ENCODE assay signal across 24 mouse cellular contexts in genomic region chr2:44633971-44634370, GRCm38 (mm10).
DNase-seq lines count a peak whose midpoint lies in the region; ATAC-seq and TF ChIP-seq lines count a peak whose summit lies in the region.
"Had no signal": no experiment of that assay in that cellular context is flagged by ENCODE, and none has a peak within 500 bp of the region (broad histone marks: within the 10 kb centered on the region; RNA-seq: fewer than 3 reads in every experiment).

No protein-coding gene starts in this region.

- no peak for TF ChIP-seq CTCF in left cerebral cortex, adult 2 months (IDR thresholded peaks at IDR 0.05)
- TF ChIP-seq CTCF in cortical plate, adult 2 months (IDR thresholded peaks at IDR 0.05; ENCODE audit: extremely low read depth, insufficient read depth, low read length): no peak

- H3K27ac ChIP-seq in forebrain, embryonic 12.5 days: no peak overlapping the region
- no peak overlapping the region for H3K27ac ChIP-seq in forebrain, embryonic 14.5 days (ENCODE audit: low read depth, low read length)
- H3K27ac ChIP-seq in left cerebral cortex, adult 2 months: peak overlapping the region; percentile 70
- H3K27ac ChIP-seq in cortical plate, adult 2 months (ENCODE audit: insufficient read depth, low read length): no peak overlapping the region
- H3K27ac ChIP-seq in neural tube, embryonic 14.5 days (ENCODE audit: low read depth, low read length): peak overlapping the region; percentile 48; the same call in 1 of the 2 replicates
- H3K27ac ChIP-seq: embryonic facial prominence, embryonic 12.5 days; forebrain, embryonic 13.5 days; kidney, embryonic 15.5 days; liver, embryonic 15.5 days; lung, embryonic 15.5 days had no signal

- H3K9ac ChIP-seq in forebrain, embryonic 12.5 days: no peak overlapping the region
- no peak overlapping the region for H3K9ac ChIP-seq in forebrain, embryonic 14.5 days (ENCODE audit: low read length)
- no peak overlapping the region for H3K9ac ChIP-seq in neural tube, embryonic 14.5 days (replicated peaks; ENCODE audit: low read depth, low read length)
- H3K9ac ChIP-seq: embryonic facial prominence, embryonic 12.5 days; forebrain, embryonic 13.5 days; kidney, embryonic 15.5 days; liver, embryonic 15.5 days; lung, embryonic 15.5 days had no signal

- H3K27me3 ChIP-seq in forebrain, embryonic 12.5 days: no peaks in the 10 kb centered on the region
- H3K27me3 ChIP-seq in forebrain, embryonic 14.5 days (replicated peaks; ENCODE audit: control insufficient read depth, insufficient read depth, low read length): no peaks in the 10 kb centered on the region
- H3K27me3 ChIP-seq in neural tube, embryonic 14.5 days (ENCODE audit: control insufficient read depth, insufficient read depth, low read length): no peaks in the 10 kb centered on the region
- H3K27me3 ChIP-seq: embryonic facial prominence, embryonic 12.5 days; forebrain, embryonic 13.5 days; kidney, embryonic 15.5 days; liver, embryonic 15.5 days; lung, embryonic 15.5 days; megakaryocyte, embryonic 14.5 days had no signal

- H3K9me3 ChIP-seq in forebrain, embryonic 12.5 days: no peaks in the 10 kb centered on the region
- no peaks in the 10 kb centered on the region for H3K9me3 ChIP-seq in forebrain, embryonic 14.5 days (replicated peaks; ENCODE audit: control insufficient read depth, low read length)
- H3K9me3 ChIP-seq in neural tube, embryonic 14.5 days (ENCODE audit: control insufficient read depth, low read length): no peaks in the 10 kb centered on the region
- H3K9me3 ChIP-seq: embryonic facial prominence, embryonic 12.5 days; forebrain, embryonic 13.5 days; kidney, embryonic 15.5 days; liver, embryonic 15.5 days; lung, embryonic 15.5 days; megakaryocyte, embryonic 14.5 days had no signal

- no peak for TF ChIP-seq POLR2A in cortical plate, adult 2 months (IDR thresholded peaks at IDR 0.05; ENCODE audit: extremely low read depth, insufficient read depth, low read length)

- H3K4me2 ChIP-seq in forebrain, embryonic 12.5 days: no peak overlapping the region
- H3K4me2 ChIP-seq in forebrain, embryonic 14.5 days (ENCODE audit: low read length): no peak overlapping the region
- H3K4me2 ChIP-seq in neural tube, embryonic 14.5 days (ENCODE audit: low read depth, low read length): no peak overlapping the region
- H3K4me2 ChIP-seq: embryonic facial prominence, embryonic 12.5 days; forebrain, embryonic 13.5 days; heart, embryonic 11.5 days; kidney, embryonic 15.5 days; liver, embryonic 15.5 days; lung, embryonic 15.5 days had no signal

- DNase-seq in forebrain, embryonic 14.5 days (ENCODE audit: low spot score): no peak
- no peak for DNase-seq in left cerebral cortex, adult 2 months (ENCODE audit: extremely low spot score in 1 of 2, low spot score in 2 of 2)
- no peak for DNase-seq in left cerebral cortex, postnatal 14 days (ENCODE audit: low spot score in 2 of 2)
- no peak for DNase-seq in cerebellum, adult 9-11 months
- DNase-seq in layer of hippocampus, adult 11-12 months (ENCODE audit: low spot score): no peak
- DNase-seq: adrenal gland, postnatal 10 days; cerebellum, adult 8-10 months; kidney, postnatal 36 days; left cerebral cortex, postnatal 4 days; liver; lung, postnatal 36 days; right cerebral cortex, postnatal 4 days; thymus, postnatal 14 days had no signal

- no peaks in the 10 kb centered on the region for H3K36me3 ChIP-seq in forebrain, embryonic 12.5 days (replicated peaks)
- no peaks in the 10 kb centered on the region for H3K36me3 ChIP-seq in forebrain, embryonic 14.5 days (ENCODE audit: control insufficient read depth, insufficient read depth, low read length)
- H3K36me3 ChIP-seq in neural tube, embryonic 14.5 days (ENCODE audit: control insufficient read depth, insufficient read depth, low read length): no peaks in the 10 kb centered on the region
- H3K36me3 ChIP-seq: embryonic facial prominence, embryonic 12.5 days; kidney, embryonic 15.5 days; liver, embryonic 15.5 days; lung, embryonic 15.5 days had no signal

- H3K4me3 ChIP-seq in forebrain, embryonic 12.5 days (replicated peaks): no peak overlapping the region
- no peak overlapping the region for H3K4me3 ChIP-seq in forebrain, embryonic 14.5 days (ENCODE audit: low read depth, low read length)
- H3K4me3 ChIP-seq in left cerebral cortex, adult 2 months: peak overlapping the region; percentile 29
- peak overlapping the region; percentile 21 for H3K4me3 ChIP-seq in cortical plate, adult 2 months (ENCODE audit: insufficient read depth, low read length)
- no peak overlapping the region for H3K4me3 ChIP-seq in neural tube, embryonic 14.5 days (ENCODE audit: low read depth, low read length)
- H3K4me3 ChIP-seq: embryonic facial prominence, embryonic 12.5 days; forebrain, embryonic 13.5 days; kidney, embryonic 15.5 days; liver, embryonic 15.5 days; lung, embryonic 15.5 days; megakaryocyte, embryonic 14.5 days had no signal

- ATAC-seq in forebrain, embryonic 12.5 days (ENCODE audit: low FRiP score): 0 out of 2 replicates have a peak, but pooled peaks have one; percentile 27
- ATAC-seq in forebrain, embryonic 14.5 days: no peak
- ATAC-seq in neural tube, embryonic 14.5 days (ENCODE audit: low read depth): no peak
- ATAC-seq: forebrain, embryonic 13.5 days; intestine, postnatal 0 days had no signal

- 75% methylated on average over 8 of the region's 8 CpGs for WGBS in forebrain, embryonic 12.5 days
- 73% methylated on average over 8 of the region's 8 CpGs for WGBS in forebrain, embryonic 14.5 days
- WGBS in neural tube, embryonic 14.5 days: 38% methylated on average over 8 of the region's 8 CpGs

- intact Hi-C loops in left cerebral cortex, adult 2 months (cut with DNase I): loop anchor here (5.0 to 10.0 kb wide), 2 partner anchors 391 to 473 kb away; no protein-coding TSS in a partner anchor
- intact Hi-C loops in left cerebral cortex, postnatal 14 days (cut with DNase I): no loop called here

- peaks cover 9% of the 10 kb centered on the region for H3K4me1 ChIP-seq in forebrain, embryonic 12.5 days
- 0 out of 2 replicates have a peak, but pooled peaks cover 2% of the 10 kb centered on the region for H3K4me1 ChIP-seq in forebrain, embryonic 14.5 days (ENCODE audit: control insufficient read depth, insufficient read depth, low read length)
- no peaks in the 10 kb centered on the region for H3K4me1 ChIP-seq in cortical plate, adult 2 months (ENCODE audit: control insufficient read depth, insufficient read depth, low read length)
- 0 out of 2 replicates have a peak, but pooled peaks cover 2% of the 10 kb centered on the region for H3K4me1 ChIP-seq in neural tube, embryonic 14.5 days (ENCODE audit: control insufficient read depth, insufficient read depth, low read length)
- H3K4me1 ChIP-seq: embryonic facial prominence, embryonic 12.5 days; liver, embryonic 15.5 days; lung, embryonic 15.5 days had no signal

Comparison
In these comparisons a context has a peak if more than half of its experiments do, and no peak if none do; other contexts are left out.
1. H3K27ac ChIP-seq: peak in left cerebral cortex, adult 2 months (single experiment) and neural tube, embryonic 14.5 days (single experiment); none in forebrain, embryonic 12.5 days (single experiment), forebrain, embryonic 14.5 days (single experiment) and cortical plate, adult 2 months (single experiment).
2. H3K4me3 ChIP-seq: peak in left cerebral cortex, adult 2 months (single experiment) and cortical plate, adult 2 months (single experiment); none in forebrain, embryonic 12.5 days (single experiment), forebrain, embryonic 14.5 days (single experiment) and neural tube, embryonic 14.5 days (single experiment).